Mouse (Mus musculus): ENCODE data around the gene Odf2l. TPM values are rescaled to one million over a fixed set of nuclear protein-coding genes. Genes with fewer than 3 reads are reported as not detected.
A peak's percentile ranks its signal among the peaks of the same experiment; 100 is the strongest.

The Odf2l gene
- polyA plus RNA-seq, 1 experiment from 2014 or later = 12.6 TPM

DNA sequence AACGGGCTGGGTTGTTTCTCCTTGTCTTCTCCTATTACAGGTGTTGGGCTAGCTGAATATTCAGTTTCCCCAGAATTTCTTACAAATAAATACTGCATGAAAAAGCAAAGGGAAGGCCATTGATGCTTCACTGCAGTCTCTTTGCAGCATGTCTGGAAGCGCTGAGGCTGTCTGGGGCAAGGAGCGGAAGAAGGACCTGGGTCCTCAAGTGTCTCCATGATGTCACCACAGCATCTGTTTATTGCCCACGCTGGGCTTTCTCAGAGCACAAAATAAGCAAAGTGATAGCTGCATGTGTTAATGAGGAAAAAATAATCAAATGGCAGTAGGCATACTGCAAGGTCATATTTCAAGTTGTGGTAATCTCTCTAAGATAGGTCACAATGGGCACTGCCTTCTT, 51.6 kb downstream of the Odf2l start:
- Histone ChIP-seq H3K9ac (ENCODE audit: low read depth, low read length) (no peak overlapping the region), H3K36me3 (ENCODE audit: control insufficient read depth, insufficient read depth, low read length) (no peaks in the 10 kb centered on the region), H3K9me3 (ENCODE audit: control insufficient read depth, low read length) (no peaks in the 10 kb centered on the region), H3K27me3 (replicated peaks; ENCODE audit: control insufficient read depth, insufficient read depth, low read length) (no peaks in the 10 kb centered on the region), H3K4me2 (ENCODE audit: low read depth, low read length) (no peak overlapping the region), H3K4me1 (ENCODE audit: control insufficient read depth, insufficient read depth, low read length) (peaks cover 6% of the 10 kb centered on the region; the same call in 1 of the 2 replicates), H3K4me3 (ENCODE audit: low read depth, low read length) (no peak overlapping the region), H3K27ac (replicated peaks; ENCODE audit: low read depth, low read length) (no peak overlapping the region)
- DNase-seq (ENCODE audit: low spot score) (no peak), ATAC-seq (ENCODE audit: low read depth) (no peak)
- 82% methylated on average over 4 of the region's 4 CpGs for WGBS

DNA sequence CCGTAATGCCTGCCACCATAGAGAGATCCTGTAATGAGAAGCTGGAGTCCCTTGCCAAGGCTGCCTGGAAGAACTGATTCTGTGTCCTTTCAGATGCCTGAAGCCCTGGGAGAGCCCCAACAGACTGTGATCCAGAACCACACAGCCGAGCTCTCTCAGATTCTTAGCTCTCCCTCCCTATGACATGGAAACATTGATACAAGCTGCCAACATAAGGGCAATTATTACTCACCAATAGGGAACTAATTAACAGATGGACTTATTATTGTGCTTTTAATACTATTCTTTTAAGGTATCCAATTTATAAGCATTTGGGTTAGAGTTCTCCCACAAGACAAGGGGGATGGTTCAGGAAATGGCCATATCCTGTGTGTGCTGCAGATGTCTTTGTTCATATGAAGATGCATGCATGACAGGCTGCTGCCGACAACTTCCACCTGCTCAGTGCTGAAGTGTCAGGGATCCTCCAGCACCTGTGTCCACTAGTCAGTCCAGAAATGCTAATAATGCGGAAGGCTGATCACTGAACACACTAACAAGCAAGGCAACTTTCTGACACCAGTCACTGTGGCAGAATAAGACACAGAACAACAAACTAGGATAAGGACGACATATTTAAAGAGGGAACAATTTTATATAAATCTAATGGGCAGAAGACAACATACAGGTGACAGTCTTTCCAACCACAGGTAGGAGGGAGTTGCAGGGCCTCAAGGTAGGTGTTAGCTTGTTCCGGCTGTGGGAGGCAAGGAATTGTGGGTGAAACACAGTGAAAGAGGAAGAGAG, 52.4 kb downstream of the Odf2l start:
- DNase-seq (ENCODE audit: low spot score) = no peak
- H3K4me1 ChIP-seq (ENCODE audit: control insufficient read depth, insufficient read depth, low read length) = peaks cover 6% of the 10 kb centered on the region; the same call in 1 of the 2 replicates
- no peaks in the 10 kb centered on the region for H3K27me3 ChIP-seq (replicated peaks; ENCODE audit: control insufficient read depth, insufficient read depth, low read length)
- no peak overlapping the region for H3K4me2 ChIP-seq (ENCODE audit: low read depth, low read length)
- H3K9ac ChIP-seq (ENCODE audit: low read depth, low read length) = no peak overlapping the region
- no peaks in the 10 kb centered on the region for H3K9me3 ChIP-seq (ENCODE audit: control insufficient read depth, low read length)
- H3K36me3 ChIP-seq (ENCODE audit: control insufficient read depth, insufficient read depth, low read length) = no peaks in the 10 kb centered on the region
- ATAC-seq (ENCODE audit: low read depth) = no peak
- H3K4me3 ChIP-seq (ENCODE audit: low read depth, low read length) = no peak overlapping the region
- H3K27ac ChIP-seq (replicated peaks; ENCODE audit: low read depth, low read length) = no peak overlapping the region
- WGBS = 76% methylated on average over 6 of the region's 6 CpGs

DNA sequence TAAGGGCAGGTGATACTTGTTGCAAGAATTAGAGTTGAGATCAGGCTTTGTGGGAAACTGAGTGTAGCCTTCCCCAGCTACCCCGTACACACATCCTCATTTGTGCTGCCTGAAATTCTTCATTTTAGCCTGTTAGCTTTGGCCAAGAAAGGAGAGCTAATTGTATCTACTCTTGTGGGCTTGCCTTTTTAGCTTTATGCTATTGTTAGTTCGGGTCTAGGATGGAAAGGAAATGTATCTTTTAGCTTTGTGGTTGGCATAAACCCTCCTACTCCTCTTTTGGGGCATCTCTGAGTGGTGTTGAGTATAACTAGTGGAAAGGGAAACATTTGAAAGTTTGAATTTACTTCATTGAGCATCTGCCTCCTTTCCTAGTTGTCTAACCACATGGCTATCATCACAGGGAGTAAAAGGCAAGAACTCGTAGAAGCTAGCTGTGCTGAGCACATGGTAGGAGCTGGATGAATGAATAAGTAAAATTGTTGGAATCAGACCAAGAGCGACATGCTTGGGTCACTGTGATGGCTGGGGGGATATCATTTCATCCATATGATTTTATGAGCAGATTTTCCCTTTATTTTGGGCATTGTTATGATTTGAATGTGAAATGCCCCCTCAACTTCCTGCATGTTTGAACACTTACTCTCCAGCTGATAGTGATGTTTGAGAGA, 53.1 kb downstream of the Odf2l start:
- no peak overlapping the region for H3K9ac ChIP-seq (ENCODE audit: low read depth, low read length)
- WGBS = 72% methylated on average over 4 of the region's 4 CpGs
- DNase-seq (ENCODE audit: low spot score) (no peak), ATAC-seq (ENCODE audit: low read depth) (no peak)
- no peak overlapping the region for H3K27ac ChIP-seq (replicated peaks; ENCODE audit: low read depth, low read length)
- H3K9me3 ChIP-seq (ENCODE audit: control insufficient read depth, low read length) = no peaks in the 10 kb centered on the region
- H3K4me2 ChIP-seq (ENCODE audit: low read depth, low read length) = no peak overlapping the region
- H3K27me3 ChIP-seq (replicated peaks; ENCODE audit: control insufficient read depth, insufficient read depth, low read length) = no peaks in the 10 kb centered on the region
- no peak overlapping the region for H3K4me3 ChIP-seq (ENCODE audit: low read depth, low read length)
- H3K4me1 ChIP-seq (ENCODE audit: control insufficient read depth, insufficient read depth, low read length) = peaks cover 6% of the 10 kb centered on the region; the same call in 1 of the 2 replicates
- no peaks in the 10 kb centered on the region for H3K36me3 ChIP-seq (ENCODE audit: control insufficient read depth, insufficient read depth, low read length)

DNA sequence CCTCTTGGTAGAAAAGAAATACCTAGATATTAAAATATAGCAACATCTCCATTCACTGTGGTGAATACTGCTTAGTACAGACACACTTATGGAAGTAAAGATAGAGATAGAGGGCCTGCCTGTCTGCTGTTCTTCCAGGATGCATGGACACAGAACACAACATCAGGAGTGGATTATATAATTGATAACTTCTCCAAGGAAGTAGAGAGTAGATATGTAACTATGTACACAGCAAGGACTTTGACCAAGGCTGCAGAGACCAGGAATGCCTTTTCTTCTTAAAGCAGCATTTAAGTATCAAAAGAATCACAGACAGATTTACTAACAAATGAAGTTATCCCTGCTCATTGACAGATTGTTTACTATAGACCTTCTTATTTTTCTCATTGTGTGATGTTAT, 66.3 kb downstream of the Odf2l start:
- no peak overlapping the region for H3K9ac ChIP-seq (ENCODE audit: low read depth, low read length)
- no peak overlapping the region for H3K4me3 ChIP-seq (ENCODE audit: low read depth, low read length)
- no peaks in the 10 kb centered on the region for H3K27me3 ChIP-seq (replicated peaks; ENCODE audit: control insufficient read depth, insufficient read depth, low read length)
- ATAC-seq (ENCODE audit: low read depth) = no peak
- no peak overlapping the region for H3K27ac ChIP-seq (replicated peaks; ENCODE audit: low read depth, low read length)
- H3K4me2 ChIP-seq (ENCODE audit: low read depth, low read length) = no peak overlapping the region
- peaks cover 3% of the 10 kb centered on the region; the same call in 1 of the 2 replicates for H3K9me3 ChIP-seq (ENCODE audit: control insufficient read depth, low read length)
- H3K4me1 ChIP-seq (ENCODE audit: control insufficient read depth, insufficient read depth, low read length) = no peaks in the 10 kb centered on the region
- DNase-seq (ENCODE audit: low spot score) = no peak
- H3K36me3 ChIP-seq (ENCODE audit: control insufficient read depth, insufficient read depth, low read length) = no peaks in the 10 kb centered on the region

DNA sequence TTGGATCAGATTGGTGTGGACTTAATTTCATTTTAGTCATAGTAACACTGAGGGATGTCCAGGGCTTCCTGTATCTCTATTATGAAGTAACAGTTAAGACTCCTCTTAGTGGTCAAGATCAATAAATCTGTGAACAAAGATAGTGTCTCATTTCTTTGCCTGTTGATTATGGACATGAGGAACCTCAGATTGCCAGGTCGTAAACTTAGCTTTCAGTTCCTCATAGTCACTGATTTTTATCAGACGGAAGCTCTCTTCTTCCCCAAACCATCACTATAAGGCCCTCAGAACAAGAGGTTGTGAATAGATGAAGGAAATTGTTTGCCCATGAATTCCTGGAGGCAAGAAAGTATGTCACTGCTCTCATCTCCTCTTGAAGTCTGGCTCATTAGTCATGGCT, 73.6 kb downstream of the Odf2l start:
- ATAC-seq (ENCODE audit: low read depth) (no peak), DNase-seq (ENCODE audit: low spot score) (no peak)
- Histone ChIP-seq H3K27ac (replicated peaks; ENCODE audit: low read depth, low read length) (no peak overlapping the region), H3K4me3 (ENCODE audit: low read depth, low read length) (no peak overlapping the region), H3K4me1 (ENCODE audit: control insufficient read depth, insufficient read depth, low read length) (no peaks in the 10 kb centered on the region), H3K9ac (ENCODE audit: low read depth, low read length) (no peak overlapping the region), H3K27me3 (replicated peaks; ENCODE audit: control insufficient read depth, insufficient read depth, low read length) (no peaks in the 10 kb centered on the region), H3K9me3 (ENCODE audit: control insufficient read depth, low read length) (no peaks in the 10 kb centered on the region), H3K4me2 (ENCODE audit: low read depth, low read length) (no peak overlapping the region), H3K36me3 (ENCODE audit: control insufficient read depth, insufficient read depth, low read length) (no peaks in the 10 kb centered on the region)
- 89% methylated on average over 2 of the region's 2 CpGs for WGBS

DNA sequence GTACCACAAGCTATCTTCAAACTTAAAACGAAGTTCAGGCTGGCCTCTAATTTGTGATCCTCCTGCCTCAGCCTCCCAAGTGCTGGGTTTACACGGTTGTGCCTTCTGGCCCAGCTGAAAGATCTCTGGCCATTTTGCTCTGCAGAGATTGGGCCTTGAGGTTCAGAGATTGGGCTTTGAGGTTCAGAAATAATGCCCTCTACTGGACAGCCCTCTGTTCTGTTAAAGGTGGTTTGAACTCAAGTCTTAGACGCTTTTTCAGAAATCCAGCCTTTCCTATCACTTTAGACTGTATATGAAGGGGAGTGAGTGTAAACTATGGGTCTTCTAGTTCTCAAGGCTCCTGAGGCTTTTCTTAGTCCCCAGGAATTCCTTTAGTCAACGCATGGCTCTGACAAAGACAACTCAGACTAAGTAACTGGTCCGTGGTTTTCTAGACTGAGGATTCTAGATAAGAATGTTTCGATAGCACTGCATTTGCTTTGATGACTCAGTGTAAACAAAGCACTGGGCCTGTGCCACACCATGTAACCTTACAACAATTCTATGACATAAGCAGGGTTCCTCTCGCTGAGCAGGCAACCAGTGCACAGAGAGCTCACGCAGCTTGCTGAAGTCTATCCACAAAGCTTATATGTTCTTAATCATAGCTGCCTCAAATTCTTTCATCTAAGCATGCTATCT, 77.0 kb downstream of the Odf2l start:
- ATAC-seq (ENCODE audit: low read depth) (no peak), DNase-seq (ENCODE audit: low spot score) (no peak)
- H3K4me2 ChIP-seq (ENCODE audit: low read depth, low read length) = no peak overlapping the region
- H3K9ac ChIP-seq (ENCODE audit: low read depth, low read length) = no peak overlapping the region
- H3K36me3 ChIP-seq (ENCODE audit: control insufficient read depth, insufficient read depth, low read length) = no peaks in the 10 kb centered on the region
- WGBS = 79% methylated on average over 8 of the region's 8 CpGs
- no peak overlapping the region for H3K4me3 ChIP-seq (ENCODE audit: low read depth, low read length)
- no peaks in the 10 kb centered on the region for H3K4me1 ChIP-seq (ENCODE audit: control insufficient read depth, insufficient read depth, low read length)
- no peak overlapping the region for H3K27ac ChIP-seq (replicated peaks; ENCODE audit: low read depth, low read length)
- no peaks in the 10 kb centered on the region for H3K27me3 ChIP-seq (replicated peaks; ENCODE audit: control insufficient read depth, insufficient read depth, low read length)
- H3K9me3 ChIP-seq (ENCODE audit: control insufficient read depth, low read length) = no peaks in the 10 kb centered on the region

DNA sequence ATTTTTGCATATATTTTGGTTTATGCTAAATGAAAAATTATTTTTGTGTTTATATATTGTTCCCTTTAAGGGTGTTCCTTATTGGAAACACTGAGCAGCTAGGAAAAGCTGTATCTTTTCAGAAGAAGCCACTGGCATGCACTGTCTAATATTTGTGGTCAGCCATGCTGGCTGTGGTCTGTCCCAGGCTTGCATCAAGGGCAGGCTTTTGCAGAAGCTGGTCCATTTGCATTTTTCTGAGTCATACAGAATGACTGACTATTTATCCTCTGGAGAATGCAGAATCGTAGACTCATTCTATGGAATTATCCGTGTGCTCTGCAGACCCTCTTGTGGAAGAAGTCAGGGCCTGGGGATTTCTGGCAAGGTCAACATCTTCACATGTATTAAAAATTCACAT, 79.7 kb downstream of the Odf2l start:
- no peak overlapping the region for H3K27ac ChIP-seq (replicated peaks; ENCODE audit: low read depth, low read length)
- ATAC-seq (ENCODE audit: low read depth) (no peak), DNase-seq (ENCODE audit: low spot score) (peak; percentile 38)
- H3K9me3 ChIP-seq (ENCODE audit: control insufficient read depth, low read length) = no peaks in the 10 kb centered on the region
- no peak overlapping the region for H3K4me2 ChIP-seq (ENCODE audit: low read depth, low read length)
- no peak overlapping the region for H3K9ac ChIP-seq (ENCODE audit: low read depth, low read length)
- H3K36me3 ChIP-seq (ENCODE audit: control insufficient read depth, insufficient read depth, low read length) = no peaks in the 10 kb centered on the region
- H3K4me1 ChIP-seq (ENCODE audit: control insufficient read depth, insufficient read depth, low read length) = no peaks in the 10 kb centered on the region
- H3K4me3 ChIP-seq (ENCODE audit: low read depth, low read length) = no peak overlapping the region
- 59% methylated on average over 2 of the region's 2 CpGs for WGBS
- no peaks in the 10 kb centered on the region for H3K27me3 ChIP-seq (replicated peaks; ENCODE audit: control insufficient read depth, insufficient read depth, low read length)
